Mouse (Mus musculus): ENCODE measurements at regions not wholly inside any gene's neighbourhood (a gene's known extent, or its start where the extent isn't known, plus 50 kb on each side); places are given as distances from the start of the nearest gene placed in this dataset.

GRCm38 (mm10) chr13:31223016-31223415 is 249.0 kb downstream of the Gm5447 start:
- no peak for DNase-seq (ENCODE audit: low read depth, low spot score)

DNA sequence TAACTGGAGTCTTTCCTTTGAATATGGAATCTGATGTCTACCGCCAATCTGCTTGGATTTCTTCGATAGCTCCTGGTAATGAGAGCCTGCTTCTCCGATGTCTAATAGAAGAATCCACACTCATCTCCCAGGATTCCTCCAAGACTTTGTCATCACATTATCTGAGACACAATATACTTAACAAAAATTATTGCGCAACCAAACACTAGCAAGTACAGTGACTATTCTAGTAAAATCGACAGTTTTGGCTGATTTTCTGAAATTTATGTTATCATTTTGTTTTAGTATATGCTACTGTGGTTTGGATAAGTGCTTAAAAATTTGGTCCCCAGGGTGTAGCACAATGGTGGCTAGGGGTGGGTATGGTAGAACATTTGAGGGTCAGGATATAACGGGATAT is 266.5 kb downstream of the Gm5447 start:
- no peak for DNase-seq (ENCODE audit: low read depth, low spot score)

DNA sequence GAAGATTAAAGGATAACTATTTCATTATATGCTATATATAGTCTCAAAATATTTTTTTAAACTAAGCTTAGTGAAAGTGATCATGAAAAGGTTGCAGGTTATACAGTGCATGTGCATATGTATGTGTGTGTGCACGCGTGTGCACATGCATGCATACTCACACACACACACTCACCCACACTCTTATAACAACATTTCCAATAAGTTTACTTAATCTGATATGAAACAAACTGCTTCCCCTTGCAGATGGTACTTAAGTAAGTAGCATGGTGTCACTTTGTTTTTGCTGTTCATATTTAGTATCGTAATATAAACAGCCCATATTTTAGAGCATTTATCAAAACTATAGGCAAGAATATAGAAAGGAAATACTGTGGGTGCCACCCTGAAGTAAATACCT is 275.0 kb downstream of the Gm5447 start:
- no peak for DNase-seq (ENCODE audit: low read depth, low spot score)

- no peak for DNase-seq (ENCODE audit: low read depth, low spot score)
Observed at GRCm38 (mm10) chr13:31249525-31249924, 275.5 kb downstream of the Gm5447 start.

DNA sequence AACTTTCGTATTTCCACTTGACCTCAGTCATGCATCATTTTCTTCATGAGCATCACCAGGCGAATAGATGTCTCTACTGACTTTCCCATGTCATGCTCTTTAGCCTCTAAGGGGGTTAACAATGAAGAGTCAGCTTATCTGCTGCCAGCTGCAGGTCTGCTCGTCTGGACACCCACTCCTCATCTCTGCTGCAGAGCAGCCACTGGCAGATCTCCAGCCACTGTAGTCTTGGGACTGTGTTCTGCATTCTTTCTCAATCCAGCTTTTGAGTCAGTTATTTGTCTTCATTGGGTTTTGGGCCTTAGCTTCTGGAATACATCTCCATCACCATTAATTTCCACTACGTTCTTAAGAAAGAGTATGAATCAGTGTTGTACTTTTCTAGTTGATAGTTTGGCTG is 280.0 kb downstream of the Gm5447 start:
- DNase-seq (ENCODE audit: low read depth, low spot score) = no peak

- DNase-seq (ENCODE audit: low read depth, low spot score) = no peak
Observed at GRCm38 (mm10) chr13:31254744-31255143, 280.7 kb downstream of the Gm5447 start.

- DNase-seq (ENCODE audit: low read depth, low spot score) = no peak
Observed at GRCm38 (mm10) chr13:31255506-31255905, 281.5 kb downstream of the Gm5447 start.

DNA sequence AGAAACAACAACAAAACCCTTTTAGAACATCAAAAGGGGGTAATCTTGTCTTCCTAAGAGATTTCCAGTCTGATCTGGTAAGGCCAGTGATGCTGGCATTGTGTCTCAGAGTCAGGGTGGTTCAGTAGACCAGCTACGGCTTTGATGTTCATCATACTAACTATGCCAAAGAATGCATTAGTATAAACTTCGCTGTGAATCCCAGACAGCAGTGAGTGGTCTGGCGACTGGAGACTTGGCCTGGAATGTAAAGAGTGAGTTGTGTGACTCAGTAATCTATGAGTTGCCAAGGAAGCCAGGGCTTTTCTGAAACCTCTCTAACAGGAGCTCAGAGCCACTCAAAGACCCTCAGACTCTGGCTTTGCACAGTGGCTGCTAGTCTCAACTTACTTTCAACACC is 288.1 kb upstream of the Foxq1 start:
- no peak for DNase-seq (ENCODE audit: low read depth, low spot score)

DNA sequence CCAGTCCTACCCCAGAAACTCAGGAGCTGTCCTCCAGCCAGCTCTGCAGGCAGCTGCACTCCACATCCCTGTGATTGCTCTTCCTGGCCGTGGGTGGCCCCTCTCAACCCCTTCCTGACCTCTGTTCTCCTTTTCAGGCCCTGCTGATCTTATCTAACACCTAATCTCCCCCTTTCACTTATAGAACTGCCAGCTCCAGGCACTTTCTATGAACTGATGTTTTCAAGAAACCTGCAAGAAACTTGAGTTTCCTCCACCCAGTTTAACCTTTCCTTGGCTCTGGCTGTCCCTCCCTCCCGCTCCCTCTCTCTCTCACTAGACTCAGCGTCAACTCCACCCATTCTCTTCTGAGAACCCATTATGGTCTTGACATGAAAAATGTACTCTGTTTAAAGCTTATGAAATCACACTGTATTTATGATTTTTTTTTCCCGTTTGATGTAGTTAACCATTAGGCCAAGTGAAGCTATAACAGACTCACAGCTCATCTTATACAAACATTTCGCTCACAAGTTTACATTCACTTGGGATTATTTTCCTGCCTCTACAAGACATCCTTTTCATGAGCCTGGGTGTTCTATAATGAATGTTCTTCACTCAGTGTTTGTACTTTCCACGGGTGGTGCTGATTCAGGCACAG is 279.8 kb upstream of the Foxq1 start:
- DNase-seq (ENCODE audit: low read depth, low spot score) = no peak

DNA sequence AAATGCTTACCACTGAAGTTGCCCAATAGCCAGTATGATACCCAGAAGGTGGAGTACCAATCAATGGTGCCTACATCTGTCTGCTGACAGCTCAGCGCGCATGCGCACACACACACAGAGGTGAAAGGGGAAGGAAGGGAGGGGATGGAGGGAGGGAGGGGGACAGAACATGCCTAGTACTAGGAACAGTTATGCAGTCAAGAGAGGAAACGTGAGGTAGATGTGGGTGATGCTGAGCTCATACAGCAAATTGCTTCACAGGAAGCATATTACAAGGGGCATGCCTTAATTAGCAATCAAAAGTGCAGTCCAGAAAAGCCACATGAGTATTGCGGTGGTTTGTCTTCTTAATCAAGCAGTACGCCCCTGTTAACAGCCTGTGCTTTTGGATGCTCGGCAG is 265.3 kb upstream of the Foxq1 start:
- no peak for DNase-seq (ENCODE audit: low read depth, low spot score)

DNA sequence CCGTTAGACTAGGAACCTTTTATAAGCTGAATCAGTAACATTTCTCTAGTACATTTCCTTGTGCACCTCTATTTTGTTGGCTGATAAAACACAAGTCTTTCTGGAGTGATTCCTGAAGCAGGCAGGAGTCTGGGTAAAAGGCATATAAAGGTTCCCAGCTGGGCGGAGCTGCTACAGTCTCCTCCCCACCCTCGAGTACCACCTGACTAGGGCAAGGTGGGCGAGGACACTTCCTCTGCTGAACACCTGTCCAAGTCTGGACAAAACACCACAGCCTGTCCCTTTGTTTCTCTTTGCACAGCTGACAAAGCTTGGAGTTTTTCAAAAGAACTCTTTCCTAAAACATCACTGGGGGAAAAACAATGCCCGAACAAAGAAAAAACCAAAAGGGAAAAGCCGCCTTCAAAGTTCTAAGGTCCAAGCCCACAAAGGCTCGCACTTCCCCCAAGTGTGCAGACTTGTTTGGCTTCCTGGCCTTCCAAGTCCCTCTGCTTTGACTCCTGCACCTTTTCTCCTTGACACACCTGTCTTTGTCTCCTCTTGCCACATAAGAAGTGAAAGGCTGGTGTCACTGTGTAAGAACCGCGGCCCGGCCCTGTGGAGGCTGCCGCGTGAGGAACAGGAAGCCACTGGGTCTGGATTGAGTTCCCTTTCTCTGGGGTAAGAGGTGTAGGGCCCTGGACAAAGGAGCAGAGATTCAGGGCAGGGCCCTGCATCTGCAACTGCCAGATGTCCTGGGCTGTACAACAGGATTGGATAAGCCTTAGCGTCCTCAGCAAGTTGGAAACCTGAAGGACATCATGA is 263.1 kb upstream of the Foxq1 start:
- peak; percentile 84 for DNase-seq (ENCODE audit: low read depth, low spot score)

GRCm38 (mm10) chr13:31294011-31294410 is 261.9 kb upstream of the Foxq1 start:
- no peak for DNase-seq (ENCODE audit: low read depth, low spot score)

- DNase-seq (ENCODE audit: low read depth, low spot score) = no peak
Observed at GRCm38 (mm10) chr13:31303194-31303593, 252.7 kb upstream of the Foxq1 start.

GRCm38 (mm10) chr13:31304286-31304865 is 251.6 kb upstream of the Foxq1 start:
- no peak for DNase-seq (ENCODE audit: low read depth, low spot score)

GRCm38 (mm10) chr13:31309083-31309621 is 246.8 kb upstream of the Foxq1 start:
- no peak for DNase-seq (ENCODE audit: low read depth, low spot score)

GRCm38 (mm10) chr13:31312772-31313171 is 243.2 kb upstream of the Foxq1 start:
- no peak for DNase-seq (ENCODE audit: low read depth, low spot score)

DNA sequence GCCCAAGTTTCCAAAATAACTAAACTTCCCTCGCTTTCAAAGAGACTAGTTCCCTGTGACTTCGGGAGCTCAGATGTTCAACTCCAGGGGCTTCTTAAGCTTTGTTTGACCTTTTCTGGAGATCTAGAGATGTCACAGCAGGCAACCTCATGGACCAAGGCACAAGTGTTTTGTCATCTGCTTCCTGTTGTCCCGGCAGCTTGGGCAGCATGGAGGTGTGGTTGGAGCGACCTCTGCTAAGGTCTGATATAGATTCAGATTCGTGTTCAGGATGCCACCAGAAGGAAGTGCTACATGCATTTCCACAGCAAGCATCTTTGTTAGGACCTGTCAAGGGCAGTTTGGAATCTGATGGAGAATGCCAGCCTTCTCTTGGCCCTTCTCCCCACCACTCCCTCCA is 242.1 kb upstream of the Foxq1 start:
- no peak for DNase-seq (ENCODE audit: low read depth, low spot score)

DNA sequence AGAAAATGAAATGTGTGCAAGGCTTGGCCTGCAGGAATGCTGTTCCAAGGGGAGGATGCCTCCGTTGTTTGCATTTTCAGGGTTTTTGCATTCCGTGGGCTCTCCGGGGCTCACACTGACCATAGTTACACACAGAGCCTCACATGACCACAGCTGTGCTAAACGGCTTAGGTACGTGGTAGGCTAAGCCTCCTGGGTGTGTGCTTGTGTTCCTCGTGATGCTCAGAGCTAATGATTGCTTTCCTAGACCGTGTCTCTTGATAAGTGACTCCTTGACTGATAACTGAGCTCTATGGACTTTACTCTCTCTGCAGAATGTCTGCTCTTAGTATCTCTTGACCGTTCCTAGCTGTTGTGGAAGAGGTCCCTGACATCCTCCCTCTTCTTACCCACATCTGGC is 238.9 kb upstream of the Foxq1 start:
- no peak for DNase-seq (ENCODE audit: low read depth, low spot score)

GRCm38 (mm10) chr13:31318008-31318407 is 237.9 kb upstream of the Foxq1 start:
- DNase-seq (ENCODE audit: low read depth, low spot score) = no peak

DNA sequence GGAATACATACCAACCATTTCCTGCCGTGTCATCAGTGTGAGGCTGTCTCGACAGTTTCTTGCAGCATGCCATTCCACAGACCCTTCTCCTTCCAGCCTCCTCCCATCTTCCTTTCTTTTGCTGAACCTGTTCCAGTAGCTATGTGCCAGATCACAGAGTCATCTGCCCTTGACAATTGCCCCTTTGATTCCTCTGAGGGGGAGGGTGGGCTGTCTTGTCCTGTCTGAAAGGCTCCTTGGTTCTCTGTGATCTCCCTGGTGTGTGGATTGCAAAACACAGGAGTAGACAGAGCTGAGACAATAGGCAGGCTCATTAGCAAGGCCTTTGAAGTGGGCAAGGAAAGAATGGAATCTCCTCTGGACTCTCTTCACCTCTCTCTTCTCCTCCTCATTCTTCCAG is 234.5 kb upstream of the Foxq1 start:
- peak; percentile 85 for DNase-seq (ENCODE audit: low read depth, low spot score)

DNA sequence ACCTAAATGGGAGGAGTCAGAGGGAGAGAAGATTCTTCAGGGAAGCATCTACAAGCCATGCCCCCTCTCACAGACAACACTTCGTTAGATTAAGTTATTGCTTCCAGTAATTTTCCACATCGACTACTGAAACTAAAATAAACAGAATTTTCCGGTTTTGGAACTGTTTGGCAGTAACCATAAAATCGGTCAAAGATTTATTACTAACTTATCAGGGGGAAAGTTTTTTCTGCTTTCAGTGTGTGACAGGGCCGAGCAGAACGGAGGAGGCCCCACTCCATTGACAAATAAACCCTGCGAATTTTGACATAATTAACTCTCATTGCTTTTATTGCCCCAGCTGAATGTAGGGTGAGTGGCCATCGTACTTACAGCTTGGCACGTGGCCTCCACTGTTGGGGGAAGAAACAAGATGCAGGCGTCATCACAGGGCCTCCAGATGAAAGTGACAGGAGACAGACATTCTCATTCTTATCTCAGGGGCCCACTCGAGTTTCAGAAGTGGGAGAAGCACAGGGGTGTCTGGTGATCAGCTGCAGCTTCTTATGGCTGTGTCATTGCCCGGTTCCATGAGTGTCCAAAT is 229.6 kb upstream of the Foxq1 start:
- no peak for DNase-seq (ENCODE audit: low read depth, low spot score)

GRCm38 (mm10) chr13:31327511-31327951 is 228.4 kb upstream of the Foxq1 start:
- DNase-seq (ENCODE audit: low read depth, low spot score) = peak; percentile 33

All from ZHBTc4 (cell line).